Mouse (Mus musculus) CD4-positive, CD25-positive, alpha-beta regulatory T cell, adult 2 months (primary cell): ENCODE data around the gene Txnrd3.
A peak's percentile ranks its signal among the peaks of the same experiment; 100 is the strongest.

ENCODE experiments used
- DNase-seq: peaks from one replicate; pipeline ENCODE4 v3.0.0-alpha.2; 2012; ENCODE audit warnings: low read depth, low spot score

Txnrd3 gene

GRCm38 (mm10) chr6:89643798-89644270, at the start of gene Txnrd3:
Txnrd3 (plus strand) TSS chr6:89643988.
- DNase-seq = peak; percentile 93

- DNase-seq = peak; percentile 94
Measured at GRCm38 (mm10) chr6:89595018-89595776, 48.6 kb upstream of the Txnrd3 start, which contains the start of gene Chchd6. Chchd6 (minus strand) TSS chr6:89595652.

GRCm38 (mm10) chr6:89595777-89596146, 48.0 kb upstream of the Txnrd3 start:
- no peak for DNase-seq

GRCm38 (mm10) chr6:89596510-89596909, 47.3 kb upstream of the Txnrd3 start:
- no peak for DNase-seq

DNA sequence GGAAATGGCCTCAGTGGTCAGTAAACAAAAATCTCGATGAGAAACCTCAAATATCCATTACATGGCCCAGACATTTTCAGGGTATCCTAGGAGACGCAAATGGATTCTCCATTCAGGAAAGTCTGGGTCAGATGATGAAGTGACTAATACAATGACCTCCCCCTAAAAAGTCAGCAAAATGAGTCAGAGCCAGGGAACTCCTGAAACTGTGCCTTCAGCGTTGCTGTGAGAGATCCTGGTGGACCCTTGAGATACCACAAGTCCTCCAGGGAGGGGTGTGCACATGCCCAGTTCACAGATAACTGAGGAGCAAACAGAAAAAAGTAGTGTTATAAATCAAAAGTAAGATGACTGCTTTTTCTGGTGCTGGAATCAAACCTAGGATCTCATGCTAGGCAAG, 37.7 kb upstream of the Txnrd3 start:
- no peak for DNase-seq

DNA sequence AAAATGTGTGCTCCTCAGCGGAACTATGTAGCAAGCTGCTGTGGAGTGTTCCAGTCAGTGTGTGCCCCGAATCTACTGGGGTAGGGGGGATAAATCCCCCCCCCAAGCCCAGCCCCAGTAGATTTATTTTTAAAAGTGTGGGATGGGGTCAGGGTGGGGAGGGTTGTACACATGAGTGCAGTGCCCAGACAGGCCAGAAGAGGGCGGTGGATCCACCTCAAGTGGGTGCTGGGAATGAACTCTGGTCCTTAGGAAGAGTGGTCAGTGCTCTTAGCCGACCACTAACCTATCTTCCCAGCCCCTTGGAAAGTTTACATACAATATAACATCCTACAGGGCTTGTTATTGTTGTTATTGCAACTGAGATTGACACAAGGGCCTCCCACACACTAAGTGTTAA, 35.8 kb upstream of the Txnrd3 start:
- peak; percentile 46 for DNase-seq

DNA sequence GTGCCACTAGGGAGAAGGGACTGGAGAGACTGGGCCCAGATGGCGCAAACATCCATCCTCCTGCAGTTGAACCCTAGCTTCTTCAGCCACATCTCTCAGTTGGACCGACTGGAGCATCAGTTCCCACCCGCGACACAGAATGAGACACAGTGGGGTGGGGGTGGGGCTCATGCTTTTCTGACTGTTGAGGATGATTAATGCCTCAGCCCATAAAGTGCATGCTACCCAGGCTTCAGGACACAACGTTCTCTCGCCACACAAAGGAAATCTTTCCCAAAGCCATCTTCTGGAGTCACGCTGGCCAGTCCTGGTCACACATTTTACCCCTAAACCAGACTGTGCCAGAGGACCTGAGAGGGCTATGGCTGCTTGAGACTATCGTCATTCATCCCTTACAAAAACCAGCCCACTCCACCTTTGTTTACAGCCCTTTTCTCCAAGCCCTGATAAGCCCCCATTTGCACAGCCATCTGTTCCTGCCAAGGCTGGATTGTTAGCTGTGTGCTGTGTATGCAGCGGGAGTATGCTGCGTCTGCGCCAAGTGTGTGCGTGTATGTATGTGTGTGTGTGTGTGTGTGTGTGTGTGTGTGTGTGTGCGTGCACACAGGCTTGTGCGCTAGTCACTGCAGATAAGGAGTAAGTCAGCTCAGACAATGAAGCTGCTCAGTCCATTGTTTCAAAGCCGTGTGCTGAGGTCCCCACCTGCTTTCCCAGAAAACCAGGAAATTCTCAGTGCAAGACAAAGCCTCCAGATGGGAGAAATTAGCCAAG, 30.3 kb upstream of the Txnrd3 start:
- DNase-seq = no peak

- no peak for DNase-seq
Measured at GRCm38 (mm10) chr6:89614107-89614471, 29.7 kb upstream of the Txnrd3 start.

DNA sequence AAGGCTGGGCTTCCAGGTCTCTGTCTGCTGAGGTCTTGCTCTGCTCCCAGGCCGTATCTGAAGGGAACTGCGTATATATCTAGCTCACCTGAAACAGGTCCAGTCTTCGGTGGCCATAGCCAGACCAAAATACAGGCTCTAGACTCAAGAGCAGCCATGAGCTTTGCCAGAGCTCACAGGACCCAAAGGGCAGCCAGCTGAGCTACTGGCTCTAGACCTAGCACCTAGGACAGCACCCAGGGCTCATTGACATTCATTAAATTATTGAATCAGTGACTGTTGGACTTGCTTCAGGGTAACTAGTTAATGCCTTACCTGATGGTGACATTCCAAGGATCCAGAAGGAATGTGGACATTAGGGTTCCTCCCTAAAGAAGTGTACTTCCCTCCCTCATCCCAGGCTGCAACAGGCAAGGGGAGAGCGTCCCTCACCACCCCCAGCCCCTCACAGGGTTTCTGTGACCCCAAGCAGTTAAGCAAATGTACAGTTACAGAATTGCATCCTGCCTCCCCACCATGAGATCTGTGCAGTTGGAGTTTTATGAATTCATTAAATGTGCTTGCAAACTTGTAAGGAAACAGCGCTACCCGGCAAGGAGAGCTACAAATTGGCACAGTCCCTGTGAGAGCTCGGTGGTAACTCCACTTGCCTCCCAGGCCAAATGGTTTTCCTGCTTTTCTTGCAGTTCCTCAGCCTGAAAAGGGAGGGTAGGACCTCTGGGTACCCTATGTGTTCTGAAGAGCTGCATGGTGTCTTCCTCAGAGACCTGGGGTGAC, 29.0 kb upstream of the Txnrd3 start:
- no peak for DNase-seq

GRCm38 (mm10) chr6:89615373-89615755, 28.4 kb upstream of the Txnrd3 start:
- no peak for DNase-seq

DNA sequence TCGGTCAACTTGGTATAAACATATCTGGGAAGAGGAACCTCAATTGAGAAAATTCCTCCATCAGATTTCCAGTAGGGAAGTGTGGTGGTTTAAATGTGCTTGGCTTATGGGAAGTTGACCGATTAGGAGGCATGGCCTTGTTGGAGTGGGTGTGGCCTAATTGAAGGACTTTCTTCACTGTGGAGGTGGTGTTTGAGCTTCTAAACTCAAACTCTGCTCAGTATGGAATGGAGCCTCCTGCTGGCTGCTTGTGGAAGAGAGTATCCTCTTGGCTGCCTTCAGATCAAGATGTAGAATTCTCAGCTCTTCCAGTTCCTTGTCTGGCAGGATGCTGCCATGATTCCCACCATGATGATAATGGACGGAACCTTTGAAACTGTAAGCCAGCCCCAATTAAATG, 21.1 kb upstream of the Txnrd3 start:
- DNase-seq = peak; percentile 28

DNA sequence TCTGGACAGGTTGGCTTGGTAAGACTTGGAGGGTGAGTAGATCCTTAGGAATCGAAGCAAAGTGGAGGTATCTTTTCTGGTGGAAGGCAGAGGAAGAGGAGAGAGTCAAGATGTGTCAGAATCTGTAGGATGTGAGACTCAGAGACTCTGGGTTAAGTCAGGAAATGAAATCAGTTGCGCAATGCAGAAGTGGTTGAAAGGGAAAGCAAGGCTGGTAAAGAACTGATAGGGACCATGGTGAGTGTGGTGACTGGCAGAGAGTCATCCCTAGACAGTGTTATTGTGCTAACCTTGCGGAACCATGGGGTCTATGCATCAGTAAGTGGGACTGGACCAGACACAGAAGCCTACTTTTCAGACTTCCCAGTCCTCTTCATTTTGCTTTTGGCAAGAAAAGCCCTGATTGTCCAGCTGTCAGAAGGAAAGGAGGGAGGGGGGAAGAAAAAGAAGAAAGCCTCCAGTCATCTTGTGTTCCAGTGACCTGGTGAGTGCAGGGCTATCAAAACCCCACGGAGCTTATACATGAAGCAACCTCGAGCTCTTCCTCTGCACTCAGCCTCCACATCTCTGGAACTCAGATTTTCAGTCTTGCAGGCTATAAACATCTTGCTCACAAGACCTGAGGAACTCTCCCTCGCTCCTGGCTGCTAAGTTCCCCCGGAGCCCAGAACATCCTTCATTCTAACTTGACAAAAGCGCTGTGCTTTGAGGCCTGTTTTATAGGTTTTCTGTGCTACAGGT, 15.6 kb upstream of the Txnrd3 start:
- DNase-seq = no peak

GRCm38 (mm10) chr6:89631809-89632562, 11.8 kb upstream of the Txnrd3 start:
- peak; percentile 86 for DNase-seq

GRCm38 (mm10) chr6:89633115-89633514, 10.7 kb upstream of the Txnrd3 start:
- DNase-seq = no peak

DNA sequence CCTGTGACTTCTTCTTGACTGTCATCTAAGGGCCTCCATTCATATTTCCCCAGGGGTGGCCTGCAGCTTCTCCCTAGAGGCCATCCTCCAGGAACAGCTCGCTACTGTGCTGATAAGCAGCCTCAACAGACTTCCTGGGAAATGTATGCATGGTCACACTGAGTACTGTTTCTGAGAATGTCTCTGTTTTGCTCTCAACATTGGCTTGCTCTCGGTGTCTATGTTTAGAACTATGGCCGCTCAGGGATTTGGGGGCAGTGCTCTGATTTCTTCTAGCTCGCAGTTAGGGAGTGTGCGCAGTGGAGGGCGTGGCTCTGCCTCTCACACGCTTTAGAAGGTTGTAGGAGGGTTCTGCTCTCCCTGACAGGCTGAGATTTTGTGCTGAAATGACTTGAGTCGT, 9.4 kb upstream of the Txnrd3 start:
- DNase-seq = no peak

- DNase-seq = no peak
Measured at GRCm38 (mm10) chr6:89637977-89638376, 5.8 kb upstream of the Txnrd3 start.

DNA sequence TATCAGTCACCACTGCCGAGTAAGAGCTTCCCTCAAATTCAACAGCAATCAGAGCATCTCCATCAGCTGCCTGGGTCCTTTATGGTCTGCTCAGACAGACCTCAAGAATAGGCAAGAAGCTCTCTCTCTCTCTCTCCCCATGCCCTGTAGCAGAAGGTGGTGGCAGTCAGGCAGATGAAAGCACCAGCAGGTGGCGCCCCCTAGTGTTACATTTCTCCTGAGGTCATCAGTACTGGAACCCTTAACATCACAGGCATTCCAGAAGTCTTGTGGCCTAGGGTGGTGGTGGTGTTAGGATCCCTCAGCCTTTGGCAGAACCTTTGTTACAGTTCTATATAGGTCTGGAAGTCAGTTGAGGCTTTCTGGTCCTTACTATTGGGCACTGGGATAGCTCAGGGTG, 4.8 kb upstream of the Txnrd3 start:
- DNase-seq = peak; percentile 68

- DNase-seq = peak; percentile 94
Measured at GRCm38 (mm10) chr6:89644271-89645075, 685 bp downstream of the Txnrd3 start.

GRCm38 (mm10) chr6:89649897-89650296, 6.1 kb downstream of the Txnrd3 start:
- DNase-seq = no peak

GRCm38 (mm10) chr6:89651770-89652169, 8.0 kb downstream of the Txnrd3 start:
- DNase-seq = no peak
